Mouse (Mus musculus) kidney, embryonic 14.5 days (tissue): ENCODE results near the gene Eloa. TPM values are rescaled to one million over a fixed set of nuclear protein-coding genes. Genes with fewer than 3 reads are reported as not detected.

Source experiments
- ATAC-seq: fragments of 200-750 bp; cut with Nextera tagmentation; 2 replicates; pipeline ENCODE4 v1.8.0; 2017; ENCODE audit warnings: moderate number of reproducible peaks, mild to moderate bottlenecking, moderate TSS enrichment, moderate library complexity; ENCODE audit not compliant: low FRiP score, low TSS enrichment
- H3K27ac ChIP-seq: fragments of 300-500 bp; sonication (generic); 2 replicates; pipeline ENCODE4 v1.5.1; 2014; ENCODE audit warnings: low read depth, mild to moderate bottlenecking, low read length, moderate library complexity, mixed read lengths
- H3K27me3 ChIP-seq: fragments of 300-500 bp; sonication (generic); 2 replicates; pipeline ENCODE4 v1.6.1; 2014; ENCODE audit warnings: mild to moderate bottlenecking, low read length; ENCODE audit not compliant: control insufficient read depth, insufficient read depth
- H3K36me3 ChIP-seq: fragments of 300-500 bp; sonication (generic); 2 replicates; pipeline ENCODE4 v1.6.1; 2014; ENCODE audit warnings: low read length, mixed read lengths; ENCODE audit not compliant: control insufficient read depth, insufficient read depth
- H3K4me1 ChIP-seq: fragments of 300-500 bp; sonication (generic); 2 replicates; pipeline ENCODE4 v1.6.1; 2014; ENCODE audit warnings: low read length, mixed read lengths; ENCODE audit not compliant: control insufficient read depth, insufficient read depth
- H3K4me2 ChIP-seq: fragments of 300-500 bp; sonication (generic); replicated peaks from 2 replicates; pipeline ENCODE4 v1.6.1; 2014; ENCODE audit warnings: low read depth, mild to moderate bottlenecking, low read length
- H3K4me3 ChIP-seq: fragments of 300-500 bp; sonication (generic); 2 replicates; pipeline ENCODE4 v1.5.1; 2014; ENCODE audit warnings: mild to moderate bottlenecking, low read length
- H3K9ac ChIP-seq: fragments of 300-500 bp; sonication (generic); 2 replicates; pipeline ENCODE4 v1.6.1; 2014; ENCODE audit warnings: low read depth, mild to moderate bottlenecking, low read length, moderate library complexity
- H3K9me3 ChIP-seq: fragments of 300-500 bp; sonication (generic); 2 replicates; pipeline ENCODE4 v1.6.1; 2016; ENCODE audit warnings: low read length; ENCODE audit not compliant: control insufficient read depth
- WGBS: fragments of 180-500 bp; shearing (Covaris S2); extraction: QIAGEN DNeasy Blood & Tissue Kit; methylation state at CpG from one replicate; pipeline ENCODE4 v1.1.7; 2014; 5-methylcytosine and 5-hydroxymethylcytosine counted together
- polyA plus RNA-seq: library from polyadenylated mRNA; unstranded; fragments of >200 nt; fragmentation: Nextera tagmentation; extraction: Ambion mirVana; gene quantifications from 2 replicates; pipeline ENCODE4 v1.2.1, GENCODE M21; 2014

Gene Eloa
- polyA plus RNA-seq, 1 experiment from 2014 or later, result 43.7 TPM

DNA sequence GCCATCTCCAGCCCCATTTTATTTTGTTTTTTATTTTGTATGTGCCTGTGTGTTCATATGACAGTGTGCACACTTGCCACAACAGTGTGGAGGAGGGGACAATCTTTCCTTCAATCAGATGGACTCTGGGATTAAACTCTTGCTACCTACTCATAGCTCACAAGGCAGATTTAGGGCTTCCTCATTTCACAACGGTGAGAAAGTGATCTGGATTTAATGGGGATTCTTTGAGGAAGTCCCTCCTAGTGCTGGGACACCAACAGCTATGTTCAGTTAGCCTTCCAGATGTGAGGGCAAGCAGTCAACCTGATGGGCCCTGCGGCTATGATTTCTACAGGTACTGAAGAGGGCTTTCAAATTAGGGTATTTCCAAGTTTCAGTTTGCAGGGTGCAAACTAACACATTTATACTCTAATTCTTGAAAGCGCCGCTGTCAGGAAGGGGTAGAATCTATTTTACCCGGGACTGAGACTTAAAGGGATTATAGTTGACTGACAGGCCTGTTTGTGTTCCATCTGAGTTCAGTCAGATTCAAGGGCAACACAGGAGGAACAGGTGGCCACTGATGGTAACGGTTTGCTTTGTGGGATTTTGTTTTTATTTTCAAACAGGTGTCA is 22.3 kb upstream of the Eloa start:
- Histone ChIP-seq H3K4me3 (no peak overlapping the region), H3K4me1 (no peaks in the 10 kb centered on the region), H3K27ac (no peak overlapping the region), H3K4me2 (no peak overlapping the region), H3K9ac (no peak overlapping the region), H3K9me3 (no peaks in the 10 kb centered on the region), H3K36me3 (peaks cover 38% of the 10 kb centered on the region), H3K27me3 (no peaks in the 10 kb centered on the region)
- 86% methylated on average over 6 of the region's 6 CpGs for WGBS
- no peak for ATAC-seq

- no peak overlapping the region for H3K9ac ChIP-seq
- H3K9me3 ChIP-seq, result no peaks in the 10 kb centered on the region
- no peak overlapping the region for H3K4me3 ChIP-seq
- ATAC-seq, result no peak
- no peak overlapping the region for H3K4me2 ChIP-seq
- WGBS, result 74% methylated on average over 4 of the region's 4 CpGs
- no peaks in the 10 kb centered on the region for H3K27me3 ChIP-seq
- no peaks in the 10 kb centered on the region for H3K36me3 ChIP-seq
- no peak overlapping the region for H3K27ac ChIP-seq
- no peaks in the 10 kb centered on the region for H3K4me1 ChIP-seq
These were observed 13.5 kb upstream of the Eloa start for GRCm38 (mm10) chr4:136035078-136035477.

DNA sequence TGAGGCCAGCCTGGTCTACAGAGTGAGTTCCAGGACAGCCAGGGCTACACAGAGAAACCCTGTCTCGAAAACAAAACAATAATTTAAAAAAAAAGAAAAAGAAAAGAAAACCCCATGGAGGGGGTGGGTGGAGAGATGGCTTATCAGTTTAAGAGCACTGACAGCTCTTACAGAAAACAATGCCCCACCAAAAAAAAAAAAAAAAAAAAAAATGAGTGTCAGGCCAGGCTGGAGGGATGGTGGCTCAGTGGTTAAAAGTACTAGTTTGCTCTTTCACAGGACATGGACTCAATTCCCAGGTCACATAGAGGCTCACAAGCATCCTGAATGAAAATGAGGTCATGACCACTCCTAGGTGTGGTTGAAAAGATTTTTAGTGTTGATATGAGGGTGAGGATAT is 11.7 kb upstream of the Eloa start:
- 0 out of 2 replicates have a peak, but pooled peaks cover 2% of the 10 kb centered on the region for H3K4me1 ChIP-seq
- no peak overlapping the region for H3K4me2 ChIP-seq
- 50% methylated on average over 1 of the region's 1 CpGs for WGBS
- H3K27me3 ChIP-seq, result no peaks in the 10 kb centered on the region
- no peak overlapping the region for H3K27ac ChIP-seq
- H3K9ac ChIP-seq, result no peak overlapping the region
- H3K36me3 ChIP-seq, result no peaks in the 10 kb centered on the region
- ATAC-seq, result no peak
- H3K4me3 ChIP-seq, result no peak overlapping the region
- no peaks in the 10 kb centered on the region for H3K9me3 ChIP-seq

DNA sequence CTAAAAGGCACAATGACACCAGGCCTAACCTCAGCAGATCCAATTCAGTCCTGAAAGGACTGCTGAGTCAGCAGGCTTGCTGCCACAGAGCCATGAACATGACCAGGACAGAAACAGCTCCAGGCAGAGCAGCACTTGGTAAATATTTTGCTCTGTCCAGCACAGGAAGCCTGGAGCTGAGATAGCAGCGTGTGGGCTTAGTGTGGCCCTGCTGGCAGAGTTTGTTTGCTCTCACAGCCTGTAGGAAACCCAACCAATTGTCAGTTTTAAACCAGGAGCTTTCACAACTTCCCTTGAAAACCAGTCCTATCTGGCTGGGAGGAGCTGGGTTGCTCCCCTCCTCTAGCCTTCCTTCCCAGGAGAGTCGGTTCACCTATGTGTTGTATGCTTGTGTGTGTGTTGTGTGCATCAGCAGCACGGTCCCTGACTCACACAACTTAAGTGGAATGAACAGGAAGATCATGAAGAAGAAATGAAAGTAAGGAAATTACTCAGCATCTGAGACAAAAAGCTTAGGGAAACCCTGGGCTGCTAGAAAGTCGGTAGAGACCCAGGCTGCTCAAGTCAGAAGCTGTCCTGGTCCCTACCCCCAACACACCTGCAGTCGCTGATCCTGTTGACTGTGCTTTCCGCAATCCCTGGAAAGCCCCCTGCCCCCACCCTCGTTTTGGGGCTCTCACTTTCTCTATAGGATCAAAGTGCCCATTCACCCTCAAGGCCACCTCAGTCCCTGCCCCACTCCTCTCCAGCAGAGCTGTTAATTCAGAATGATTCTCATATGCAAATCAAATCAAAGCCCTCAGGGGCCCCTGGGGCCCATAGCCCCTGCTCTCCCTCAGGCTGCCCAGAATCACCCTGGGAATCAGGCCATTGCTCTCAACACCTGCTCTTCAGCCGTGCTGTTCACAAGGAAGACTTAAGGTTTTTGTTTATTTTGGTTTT is 9.7 kb upstream of the Eloa start:
- no peak overlapping the region for H3K4me2 ChIP-seq
- no peaks in the 10 kb centered on the region for H3K27me3 ChIP-seq
- no peak for ATAC-seq
- WGBS, result 7% methylated on average over 8 of the region's 8 CpGs
- peaks cover 8% of the 10 kb centered on the region; the same call in 1 of the 2 replicates for H3K4me1 ChIP-seq
- H3K27ac ChIP-seq, result peak overlapping the region; percentile 24; the same call in 1 of the 2 replicates
- H3K9me3 ChIP-seq, result no peaks in the 10 kb centered on the region
- H3K9ac ChIP-seq, result no peak overlapping the region; the same call in 1 of the 2 replicates
- no peaks in the 10 kb centered on the region for H3K36me3 ChIP-seq
- no peak overlapping the region for H3K4me3 ChIP-seq

- Histone ChIP-seq H3K4me1 (peaks cover 8% of the 10 kb centered on the region; the same call in 1 of the 2 replicates), H3K9ac (no peak overlapping the region), H3K27me3 (no peaks in the 10 kb centered on the region), H3K4me2 (no peak overlapping the region), H3K4me3 (no peak overlapping the region), H3K36me3 (no peaks in the 10 kb centered on the region), H3K27ac (no peak overlapping the region), H3K9me3 (no peaks in the 10 kb centered on the region)
- 71% methylated on average over 5 of the region's 5 CpGs for WGBS
- no peak for ATAC-seq
These were observed 7.1 kb upstream of the Eloa start for GRCm38 (mm10) chr4:136028689-136029088.

GRCm38 (mm10) chr4:136028132-136028564 is 6.6 kb upstream of the Eloa start:
- Histone ChIP-seq H3K36me3 (no peaks in the 10 kb centered on the region), H3K9ac (no peak overlapping the region), H3K4me3 (no peak overlapping the region), H3K27me3 (no peaks in the 10 kb centered on the region), H3K27ac (no peak overlapping the region; the same call in 1 of the 2 replicates), H3K4me2 (no peak overlapping the region), H3K4me1 (peaks cover 8% of the 10 kb centered on the region; the same call in 1 of the 2 replicates), H3K9me3 (no peaks in the 10 kb centered on the region)
- ATAC-seq, result no peak
- WGBS, result 82% methylated on average over 19 of the region's 19 CpGs

DNA sequence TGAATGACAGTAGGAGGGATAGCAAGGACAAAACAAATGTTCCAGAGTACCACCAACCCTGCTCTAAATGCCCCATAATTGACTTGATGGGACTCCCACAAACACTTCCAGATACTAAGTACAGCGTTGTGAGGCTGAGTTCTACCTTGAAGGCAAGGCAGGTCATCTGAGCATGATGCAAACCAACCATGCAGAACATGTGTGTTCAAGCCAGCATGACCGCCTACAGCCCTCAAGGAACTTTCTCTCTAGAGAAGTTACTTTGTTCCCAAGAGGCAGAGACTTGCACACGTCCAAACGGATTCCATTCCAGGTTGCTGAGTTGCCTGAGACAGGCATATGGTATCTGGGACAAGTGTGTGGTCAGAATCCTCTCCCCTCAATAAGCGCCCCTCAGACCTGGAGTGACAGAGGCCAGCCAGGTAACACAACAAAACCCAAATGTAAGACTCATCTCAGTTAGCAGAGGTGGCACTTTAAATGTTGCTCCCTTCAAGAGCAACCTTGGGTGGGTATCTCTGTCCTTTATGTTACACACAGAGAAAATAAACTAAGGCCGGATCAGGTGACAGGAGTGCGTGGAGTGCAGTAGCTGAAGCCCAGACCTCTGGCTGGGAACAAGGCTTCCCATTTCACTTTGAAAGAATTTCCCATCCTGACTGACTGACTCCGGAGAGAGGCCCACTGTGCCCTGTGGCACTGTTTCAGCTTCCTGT is 6.0 kb upstream of the Eloa start:
- Histone ChIP-seq H3K9ac (no peak overlapping the region), H3K9me3 (no peaks in the 10 kb centered on the region), H3K27ac (no peak overlapping the region), H3K4me1 (peaks cover 8% of the 10 kb centered on the region; the same call in 1 of the 2 replicates), H3K4me3 (no peak overlapping the region), H3K4me2 (no peak overlapping the region), H3K27me3 (no peaks in the 10 kb centered on the region), H3K36me3 (no peaks in the 10 kb centered on the region)
- 38% methylated on average over 8 of the region's 8 CpGs for WGBS
- ATAC-seq, result 0 out of 2 replicates have a peak, but pooled peaks have one; percentile 52

- Histone ChIP-seq H3K27me3 (no peaks in the 10 kb centered on the region), H3K9ac (no peak overlapping the region), H3K4me3 (no peak overlapping the region), H3K4me1 (peaks cover 12% of the 10 kb centered on the region), H3K9me3 (no peaks in the 10 kb centered on the region), H3K27ac (no peak overlapping the region), H3K36me3 (no peaks in the 10 kb centered on the region), H3K4me2 (no peak overlapping the region)
- WGBS, result 93% methylated on average over 1 of the region's 1 CpGs
- ATAC-seq, result no peak
These were observed 3.8 kb upstream of the Eloa start for GRCm38 (mm10) chr4:136025350-136025749.
